Mouse (Mus musculus) limb, embryonic 12.5 days (tissue): Measurements from ENCODE around the gene Slc25a1. TPM values are rescaled to one million over a fixed set of nuclear protein-coding genes. Genes with fewer than 3 reads are reported as not detected.
A peak's percentile ranks its signal among the peaks of the same experiment; 100 is the strongest.

Source experiments
- ATAC-seq: fragments of 200-750 bp; cut with Nextera tagmentation; 2 replicates; pipeline ENCODE4 v1.8.0; 2017; ENCODE audit warnings: low read depth, moderate TSS enrichment; ENCODE audit not compliant: insufficient number of reproducible peaks, insufficient read depth, low FRiP score, low TSS enrichment
- H3K27ac ChIP-seq: fragments of 300-500 bp; sonication (generic); 2 replicates; pipeline ENCODE4 v1.5.1; 2016; ENCODE audit warnings: mild to moderate bottlenecking, moderate library complexity
- H3K27me3 ChIP-seq: fragments of 300-500 bp; sonication (generic); 2 replicates; pipeline ENCODE4 v1.6.1; 2016; ENCODE audit warnings: mild to moderate bottlenecking, moderate library complexity
- H3K36me3 ChIP-seq: fragments of 300-500 bp; sonication (generic); 2 replicates; pipeline ENCODE4 v1.6.1; 2016; ENCODE audit warnings: mild to moderate bottlenecking, moderate library complexity
- H3K4me1 ChIP-seq: fragments of 300-500 bp; sonication (generic); replicated peaks from 2 replicates; pipeline ENCODE4 v1.6.1; 2016
- H3K4me2 ChIP-seq: fragments of 300-500 bp; sonication (generic); 2 replicates; pipeline ENCODE4 v1.6.1; 2016; ENCODE audit warnings: mild to moderate bottlenecking, moderate library complexity
- H3K4me3 ChIP-seq: fragments of 300-500 bp; sonication (generic); replicated peaks from 2 replicates; pipeline ENCODE4 v1.5.1; 2016; ENCODE audit warnings: mild to moderate bottlenecking
- H3K9ac ChIP-seq: fragments of 300-500 bp; sonication (generic); replicated peaks from 2 replicates; pipeline ENCODE4 v1.6.1; 2016; ENCODE audit warnings: mild to moderate bottlenecking, moderate library complexity
- H3K9me3 ChIP-seq: fragments of 300-500 bp; sonication (generic); 2 replicates; pipeline ENCODE4 v1.6.1; 2016; ENCODE audit warnings: mild to moderate bottlenecking, moderate library complexity
- WGBS: fragments of 180-500 bp; shearing (Covaris S2); methylation state at CpG from one replicate; pipeline ENCODE4 v1.1.7; 2016; 5-methylcytosine and 5-hydroxymethylcytosine counted together
- polyA plus RNA-seq: library from polyadenylated mRNA; unstranded; fragments of >200 nt; fragmentation: Nextera tagmentation; extraction: Ambion mirVana; gene quantifications from 2 replicates; pipeline ENCODE4 v1.2.1, GENCODE M21; 2016

Gene Slc25a1
- polyA plus RNA-seq, 1 experiment from 2014 or later: 79.5 TPM

GRCm38 (mm10) chr16:17938187-17938586 is 10.2 kb upstream of the Slc25a1 start:
- Histone ChIP-seq H3K36me3 (no peaks in the 10 kb centered on the region), H3K4me1 (no peaks in the 10 kb centered on the region; the same call in 1 of the 2 replicates), H3K9me3 (no peaks in the 10 kb centered on the region), H3K27me3 (peaks cover 19% of the 10 kb centered on the region), H3K27ac (no peak overlapping the region), H3K4me3 (no peak overlapping the region), H3K4me2 (no peak overlapping the region), H3K9ac (no peak overlapping the region)
- 83% methylated on average over 7 of the region's 7 CpGs for WGBS
- no peak for ATAC-seq

- ATAC-seq: no peak
- H3K36me3 ChIP-seq: no peaks in the 10 kb centered on the region
- H3K27me3 ChIP-seq: peaks cover 19% of the 10 kb centered on the region
- WGBS: 79% methylated on average over 10 of the region's 10 CpGs
- no peaks in the 10 kb centered on the region; the same call in 1 of the 2 replicates for H3K4me1 ChIP-seq
- no peak overlapping the region for H3K27ac ChIP-seq
- no peak overlapping the region for H3K4me3 ChIP-seq
- no peak overlapping the region for H3K9ac ChIP-seq
- H3K9me3 ChIP-seq: no peaks in the 10 kb centered on the region
- H3K4me2 ChIP-seq: no peak overlapping the region
Observed at GRCm38 (mm10) chr16:17936776-17937175, 8.8 kb upstream of the Slc25a1 start.

- WGBS: 72% methylated on average over 3 of the region's 3 CpGs
- H3K9me3 ChIP-seq: no peaks in the 10 kb centered on the region
- H3K4me2 ChIP-seq: no peak overlapping the region
- no peaks in the 10 kb centered on the region; the same call in 1 of the 2 replicates for H3K4me1 ChIP-seq
- ATAC-seq: no peak
- H3K4me3 ChIP-seq: no peak overlapping the region
- no peak overlapping the region for H3K9ac ChIP-seq
- H3K36me3 ChIP-seq: no peaks in the 10 kb centered on the region
- peaks cover 19% of the 10 kb centered on the region for H3K27me3 ChIP-seq
- no peak overlapping the region for H3K27ac ChIP-seq
Observed at GRCm38 (mm10) chr16:17934445-17934910, 6.5 kb upstream of the Slc25a1 start.

GRCm38 (mm10) chr16:17933594-17934444 is 5.8 kb upstream of the Slc25a1 start:
- Histone ChIP-seq H3K36me3 (no peaks in the 10 kb centered on the region), H3K4me3 (no peak overlapping the region), H3K27me3 (peaks cover 19% of the 10 kb centered on the region), H3K4me1 (peaks cover 3% of the 10 kb centered on the region), H3K9me3 (no peaks in the 10 kb centered on the region), H3K4me2 (no peak overlapping the region), H3K9ac (no peak overlapping the region), H3K27ac (no peak overlapping the region)
- no peak for ATAC-seq
- WGBS: 71% methylated on average over 9 of the region's 9 CpGs

- Histone ChIP-seq H3K4me2 (no peak overlapping the region), H3K4me1 (peaks cover 6% of the 10 kb centered on the region), H3K9ac (no peak overlapping the region), H3K36me3 (no peaks in the 10 kb centered on the region), H3K27me3 (peaks cover 10% of the 10 kb centered on the region), H3K4me3 (no peak overlapping the region), H3K9me3 (no peaks in the 10 kb centered on the region), H3K27ac (no peak overlapping the region)
- 61% methylated on average over 5 of the region's 5 CpGs for WGBS
- no peak for ATAC-seq
Observed at GRCm38 (mm10) chr16:17931906-17932460, 4.0 kb upstream of the Slc25a1 start.

GRCm38 (mm10) chr16:17929631-17930030 is 1.6 kb upstream of the Slc25a1 start:
- H3K4me2 ChIP-seq: no peak overlapping the region
- no peaks in the 10 kb centered on the region for H3K9me3 ChIP-seq
- H3K4me3 ChIP-seq: no peak overlapping the region
- H3K27ac ChIP-seq: no peak overlapping the region
- peaks cover 19% of the 10 kb centered on the region for H3K36me3 ChIP-seq
- H3K4me1 ChIP-seq: peaks cover 11% of the 10 kb centered on the region
- 0 out of 2 replicates have a peak, but pooled peaks cover 5% of the 10 kb centered on the region for H3K27me3 ChIP-seq
- no peak for ATAC-seq
- 80% methylated on average over 2 of the region's 2 CpGs for WGBS
- no peak overlapping the region for H3K9ac ChIP-seq

GRCm38 (mm10) chr16:17929211-17929610 is 1.2 kb upstream of the Slc25a1 start:
- WGBS: 13% methylated on average over 2 of the region's 2 CpGs
- no peak overlapping the region for H3K27ac ChIP-seq
- H3K9me3 ChIP-seq: no peaks in the 10 kb centered on the region
- H3K27me3 ChIP-seq: 0 out of 2 replicates have a peak, but pooled peaks cover 5% of the 10 kb centered on the region
- peaks cover 20% of the 10 kb centered on the region for H3K36me3 ChIP-seq
- H3K4me1 ChIP-seq: peaks cover 11% of the 10 kb centered on the region
- H3K4me2 ChIP-seq: no peak overlapping the region
- no peak overlapping the region for H3K4me3 ChIP-seq
- H3K9ac ChIP-seq: no peak overlapping the region
- no peak for ATAC-seq

- ATAC-seq: peak; percentile 38; the same call in 1 of the 2 replicates
Observed at GRCm38 (mm10) chr16:17928627-17929104, 647 bp upstream of the Slc25a1 start.

GRCm38 (mm10) chr16:17927351-17928082 is 502 bp downstream of the Slc25a1 start:
- Histone ChIP-seq H3K4me2 (peak overlapping the region; percentile 93), H3K9me3 (no peaks in the 10 kb centered on the region), H3K27me3 (0 out of 2 replicates have a peak, but pooled peaks cover 5% of the 10 kb centered on the region), H3K36me3 (peaks cover 20% of the 10 kb centered on the region), H3K4me3 (peak overlapping the region; percentile 83), H3K4me1 (peaks cover 14% of the 10 kb centered on the region), H3K9ac (peak overlapping the region; percentile 83), H3K27ac (peak overlapping the region; percentile 82)
- ATAC-seq: peak; percentile 43; the same call in 1 of the 2 replicates
- WGBS: under 1% methylated on average over 72 of the region's 72 CpGs

More at GRCm38 (mm10) chr16:17928627-17929104, 647 bp upstream of the Slc25a1 start:
- no peaks in the 10 kb centered on the region for H3K9me3 ChIP-seq
- peak overlapping the region; percentile 83 for H3K4me3 ChIP-seq
- peaks cover 11% of the 10 kb centered on the region for H3K4me1 ChIP-seq
- 0 out of 2 replicates have a peak, but pooled peaks cover 5% of the 10 kb centered on the region for H3K27me3 ChIP-seq
- H3K9ac ChIP-seq: peak overlapping the region; percentile 83
- H3K27ac ChIP-seq: peak overlapping the region; percentile 82
- H3K36me3 ChIP-seq: peaks cover 20% of the 10 kb centered on the region
- WGBS: under 1% methylated on average over 9 of the region's 9 CpGs
- H3K4me2 ChIP-seq: peak overlapping the region; percentile 93

- peak overlapping the region; percentile 86 for H3K9ac ChIP-seq
- peak overlapping the region; percentile 87 for H3K4me2 ChIP-seq
- ATAC-seq: no peak
- H3K36me3 ChIP-seq: peaks cover 20% of the 10 kb centered on the region
- H3K4me1 ChIP-seq: peaks cover 23% of the 10 kb centered on the region
- H3K27ac ChIP-seq: peak overlapping the region; percentile 68; the same call in 1 of the 2 replicates
- H3K4me3 ChIP-seq: peak overlapping the region; percentile 76
- peaks cover 42% of the 10 kb centered on the region for H3K27me3 ChIP-seq
- no peaks in the 10 kb centered on the region for H3K9me3 ChIP-seq
- 1% methylated on average over 14 of the region's 14 CpGs for WGBS
Observed at GRCm38 (mm10) chr16:17922163-17922538, 5.9 kb downstream of the Slc25a1 start.
